Mouse (Mus musculus): ENCODE measurements at regions not wholly inside any gene's neighbourhood (a gene's known extent, or its start where the extent isn't known, plus 50 kb on each side); places are given as distances from the start of the nearest gene placed in this dataset.

DNA sequence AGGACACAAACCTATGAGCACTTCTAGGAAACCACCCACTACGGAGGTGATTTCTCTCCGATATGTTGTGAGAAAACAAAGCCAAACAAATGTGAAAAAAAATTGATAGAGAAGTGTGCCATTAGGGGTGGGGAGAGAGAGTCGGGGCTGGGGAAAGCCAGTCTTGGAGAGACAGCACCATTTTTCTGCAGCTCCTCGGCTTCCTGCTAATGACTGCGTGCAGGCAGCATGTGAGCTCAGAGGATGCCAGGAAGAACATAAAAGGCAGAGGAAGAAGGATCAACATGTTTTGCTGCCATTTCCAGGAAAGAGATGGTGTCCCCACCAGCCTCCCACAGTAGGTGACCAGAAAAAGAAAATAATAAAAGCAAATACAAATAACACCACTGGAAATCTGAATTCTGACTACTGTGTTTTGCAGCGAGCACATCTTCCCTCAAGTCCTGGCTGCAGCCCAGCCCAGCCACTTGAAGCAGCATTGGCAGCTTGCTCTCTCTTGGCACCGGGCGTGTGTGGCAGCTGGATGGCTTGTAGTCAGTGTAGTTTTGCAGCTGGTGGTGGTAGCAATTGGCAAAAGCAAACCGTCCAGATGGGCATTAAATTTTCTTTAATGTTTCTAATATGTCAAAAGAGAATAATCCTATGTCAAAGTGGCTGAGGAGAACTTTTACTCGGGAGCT lies 152.9 kb upstream of the 1700066M21Rik start:
- no peak overlapping the region for H3K9ac ChIP-seq
- H3K4me3 ChIP-seq: no peak overlapping the region
- no peaks in the 10 kb centered on the region for H3K4me1 ChIP-seq
- no peaks in the 10 kb centered on the region for H3K27me3 ChIP-seq (replicated peaks)
- 76% methylated on average over 10 of the region's 10 CpGs for WGBS
- H3K4me2 ChIP-seq: no peak overlapping the region
- H3K36me3 ChIP-seq (replicated peaks): no peaks in the 10 kb centered on the region
- H3K27ac ChIP-seq: 0 out of 2 replicates have a peak overlapping the region, but pooled peaks have one; percentile 8
- no peak; the same call in 1 of the 2 replicates for ATAC-seq (replicated peaks)
- no peaks in the 10 kb centered on the region for H3K9me3 ChIP-seq

GRCm38 (mm10) chr1:57243607-57244408 lies 133.6 kb upstream of the 1700066M21Rik start:
- ATAC-seq (replicated peaks): peak; percentile 69
- no peak overlapping the region for H3K4me3 ChIP-seq
- WGBS: 24% methylated on average over 6 of the region's 6 CpGs

GRCm38 (mm10) chr1:57259626-57260025 lies 117.8 kb upstream of the 1700066M21Rik start:
- H3K27me3 ChIP-seq (replicated peaks): no peaks in the 10 kb centered on the region
- no peak overlapping the region for H3K4me3 ChIP-seq
- no peaks in the 10 kb centered on the region for H3K9me3 ChIP-seq
- H3K4me2 ChIP-seq: no peak overlapping the region
- no peak overlapping the region for H3K27ac ChIP-seq
- H3K36me3 ChIP-seq (replicated peaks): no peaks in the 10 kb centered on the region
- H3K4me1 ChIP-seq: no peaks in the 10 kb centered on the region
- no peak overlapping the region for H3K9ac ChIP-seq
- 46% methylated on average over 7 of the region's 7 CpGs for WGBS
- no peak for ATAC-seq (replicated peaks)

More at GRCm38 (mm10) chr1:57243607-57244408, 133.6 kb upstream of the 1700066M21Rik start:
- Histone ChIP-seq H3K27ac (no peak overlapping the region), H3K4me1 (0 out of 2 replicates have a peak, but pooled peaks cover 6% of the 10 kb centered on the region), H3K9ac (no peak overlapping the region), H3K9me3 (no peaks in the 10 kb centered on the region), H3K36me3 (replicated peaks) (no peaks in the 10 kb centered on the region), H3K4me2 (no peak overlapping the region), H3K27me3 (replicated peaks) (no peaks in the 10 kb centered on the region)

DNA sequence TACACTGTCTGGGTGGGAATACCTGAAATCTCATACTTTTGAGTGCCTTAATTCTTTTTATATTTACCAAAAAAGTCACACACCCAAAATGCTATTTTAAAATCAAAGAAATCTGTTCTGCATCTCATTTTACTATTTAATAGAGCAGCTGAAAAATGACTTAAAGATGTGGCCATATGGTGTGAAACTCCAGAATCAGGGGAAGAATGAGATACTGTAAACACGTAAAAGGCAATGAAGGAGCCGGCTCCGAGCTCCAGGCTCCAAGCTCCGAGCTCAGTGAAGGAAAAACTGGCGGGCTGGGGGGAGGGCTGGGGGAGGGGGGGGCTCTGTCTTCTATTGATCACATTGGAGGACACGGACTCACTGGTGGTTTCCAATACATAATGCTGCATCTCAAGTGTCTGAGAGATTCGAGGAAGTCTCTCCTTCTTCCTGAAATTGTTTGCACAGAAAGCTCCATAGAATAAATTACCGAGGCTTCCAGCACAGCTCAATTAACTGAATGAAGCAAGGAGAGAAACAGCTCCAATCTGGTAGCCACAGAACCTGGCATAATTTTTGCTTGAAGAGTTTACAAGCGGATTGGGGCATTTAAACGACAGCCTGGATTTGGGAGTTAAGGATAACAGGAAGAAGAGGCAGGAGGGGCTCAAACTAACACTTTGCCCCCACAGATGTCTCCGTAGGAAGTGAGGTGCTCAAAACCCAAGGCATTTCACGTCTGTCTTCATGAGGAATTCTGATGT lies 112.2 kb upstream of the 1700066M21Rik start:
- H3K27me3 ChIP-seq (replicated peaks): no peaks in the 10 kb centered on the region; the same call in 1 of the 2 replicates
- ATAC-seq (replicated peaks): no peak
- H3K9ac ChIP-seq: no peak overlapping the region
- 45% methylated on average over 12 of the region's 12 CpGs for WGBS
- no peaks in the 10 kb centered on the region for H3K9me3 ChIP-seq
- peak overlapping the region; percentile 9; the same call in 1 of the 2 replicates for H3K4me2 ChIP-seq
- H3K4me3 ChIP-seq: no peak overlapping the region
- H3K36me3 ChIP-seq (replicated peaks): no peaks in the 10 kb centered on the region
- H3K4me1 ChIP-seq: no peaks in the 10 kb centered on the region
- no peak overlapping the region for H3K27ac ChIP-seq

DNA sequence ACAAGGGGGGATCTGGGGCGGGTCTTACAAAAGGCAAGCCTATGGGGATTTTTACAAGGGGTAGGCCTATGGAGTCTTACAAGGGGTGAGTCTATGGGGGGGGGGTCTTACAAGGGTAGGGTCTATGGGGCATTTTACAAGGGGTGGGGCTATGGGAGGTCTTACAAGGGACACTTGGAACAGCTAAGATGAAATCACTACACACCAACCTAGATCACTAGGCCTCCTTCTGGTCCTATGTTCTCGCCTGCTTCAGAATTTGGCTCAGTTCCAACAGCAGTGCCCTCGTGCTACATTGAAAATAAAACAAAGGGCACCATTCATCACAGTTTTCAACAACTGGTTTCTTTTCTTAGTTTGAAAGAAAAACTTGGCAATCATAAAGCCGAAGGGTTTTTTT lies 110.7 kb upstream of the 1700066M21Rik start:
- no peaks in the 10 kb centered on the region for H3K36me3 ChIP-seq (replicated peaks)

DNA sequence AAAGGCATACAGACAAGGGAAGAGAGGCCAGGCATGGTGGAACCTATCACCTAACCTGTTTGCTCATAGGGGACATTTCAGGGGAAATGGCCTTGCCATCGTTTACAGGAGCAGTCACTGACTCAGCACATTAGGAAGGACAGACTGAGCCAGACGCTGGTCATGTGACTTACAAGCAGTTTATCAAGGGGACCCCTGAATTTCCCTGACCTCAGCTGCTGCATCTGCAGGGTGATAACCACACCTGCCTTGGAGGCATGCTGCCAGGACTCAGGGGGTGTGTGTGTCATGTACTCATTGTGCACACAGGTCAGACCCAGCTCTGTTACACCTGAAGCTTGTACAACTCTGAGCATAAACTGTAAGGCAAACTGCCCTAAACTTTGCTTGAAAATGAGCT lies 109.6 kb upstream of the 1700066M21Rik start:
- no peaks in the 10 kb centered on the region; the same call in 1 of the 2 replicates for H3K27me3 ChIP-seq (replicated peaks)
- H3K4me3 ChIP-seq: no peak overlapping the region
- H3K4me1 ChIP-seq: no peaks in the 10 kb centered on the region
- H3K27ac ChIP-seq: no peak overlapping the region
- H3K9me3 ChIP-seq: no peaks in the 10 kb centered on the region
- WGBS: 61% methylated on average over 2 of the region's 2 CpGs
- H3K36me3 ChIP-seq (replicated peaks): no peaks in the 10 kb centered on the region
- H3K4me2 ChIP-seq: no peak overlapping the region
- H3K9ac ChIP-seq: no peak overlapping the region
- ATAC-seq (replicated peaks): no peak

More for the DNA sequence above, 110.7 kb upstream of the 1700066M21Rik start:
- no peak overlapping the region for H3K4me3 ChIP-seq
- H3K4me1 ChIP-seq: no peaks in the 10 kb centered on the region
- no peak overlapping the region for H3K9ac ChIP-seq
- H3K27me3 ChIP-seq (replicated peaks): no peaks in the 10 kb centered on the region; the same call in 1 of the 2 replicates
- H3K4me2 ChIP-seq: no peak overlapping the region
- H3K9me3 ChIP-seq: no peaks in the 10 kb centered on the region
- 0 out of 2 replicates have a peak, but pooled peaks have one; percentile 53 for ATAC-seq (replicated peaks)
- no peak overlapping the region for H3K27ac ChIP-seq
- WGBS: 46% methylated on average over 4 of the region's 4 CpGs

- H3K4me1 ChIP-seq: no peaks in the 10 kb centered on the region
- H3K27me3 ChIP-seq (replicated peaks): no peaks in the 10 kb centered on the region; the same call in 1 of the 2 replicates
- ATAC-seq (replicated peaks): peak; percentile 89
- H3K9ac ChIP-seq: no peak overlapping the region
- no peaks in the 10 kb centered on the region for H3K9me3 ChIP-seq
- no peak overlapping the region for H3K27ac ChIP-seq
- no peak overlapping the region for H3K4me3 ChIP-seq
- no peak overlapping the region for H3K4me2 ChIP-seq
- H3K36me3 ChIP-seq (replicated peaks): no peaks in the 10 kb centered on the region
- 52% methylated on average over 13 of the region's 13 CpGs for WGBS
These were observed 107.6 kb upstream of the 1700066M21Rik start for GRCm38 (mm10) chr1:57269679-57270354.

- Histone ChIP-seq H3K4me1 (no peaks in the 10 kb centered on the region), H3K27me3 (replicated peaks) (no peaks in the 10 kb centered on the region; the same call in 1 of the 2 replicates), H3K4me3 (no peak overlapping the region), H3K36me3 (replicated peaks) (no peaks in the 10 kb centered on the region), H3K4me2 (no peak overlapping the region), H3K9ac (no peak overlapping the region), H3K9me3 (no peaks in the 10 kb centered on the region), H3K27ac (no peak overlapping the region)
- 93% methylated on average over 5 of the region's 5 CpGs for WGBS
- ATAC-seq (replicated peaks): no peak
These were observed 104.8 kb upstream of the 1700066M21Rik start for GRCm38 (mm10) chr1:57272593-57272992.

- H3K4me2 ChIP-seq: no peak overlapping the region
- H3K27me3 ChIP-seq (replicated peaks): no peaks in the 10 kb centered on the region
- H3K4me1 ChIP-seq: no peaks in the 10 kb centered on the region
- H3K4me3 ChIP-seq: no peak overlapping the region
- H3K9me3 ChIP-seq: no peaks in the 10 kb centered on the region
- 85% methylated on average over 3 of the region's 3 CpGs for WGBS
- ATAC-seq (replicated peaks): no peak
- no peak overlapping the region for H3K9ac ChIP-seq
- no peaks in the 10 kb centered on the region for H3K36me3 ChIP-seq (replicated peaks)
- no peak overlapping the region for H3K27ac ChIP-seq
These were observed 95.9 kb upstream of the 1700066M21Rik start for GRCm38 (mm10) chr1:57281549-57281948.

GRCm38 (mm10) chr1:57296186-57296585 lies 81.2 kb upstream of the 1700066M21Rik start:
- H3K4me2 ChIP-seq: no peak overlapping the region
- no peak for ATAC-seq (replicated peaks)
- no peaks in the 10 kb centered on the region for H3K9me3 ChIP-seq
- no peaks in the 10 kb centered on the region for H3K27me3 ChIP-seq (replicated peaks)
- H3K36me3 ChIP-seq (replicated peaks): no peaks in the 10 kb centered on the region
- no peak overlapping the region for H3K27ac ChIP-seq
- no peak overlapping the region for H3K9ac ChIP-seq
- WGBS: 98% methylated on average over 1 of the region's 1 CpGs
- no peak overlapping the region for H3K4me3 ChIP-seq
- H3K4me1 ChIP-seq: no peaks in the 10 kb centered on the region

- Histone ChIP-seq H3K27ac (no peak overlapping the region), H3K9ac (no peak overlapping the region), H3K36me3 (replicated peaks) (no peaks in the 10 kb centered on the region), H3K9me3 (no peaks in the 10 kb centered on the region), H3K4me1 (no peaks in the 10 kb centered on the region), H3K27me3 (replicated peaks) (no peaks in the 10 kb centered on the region), H3K4me2 (no peak overlapping the region), H3K4me3 (no peak overlapping the region)
- WGBS: 83% methylated on average over 5 of the region's 5 CpGs
- ATAC-seq (replicated peaks): no peak
These were observed 78.9 kb upstream of the 1700066M21Rik start for GRCm38 (mm10) chr1:57298557-57298956.

Measured in midbrain, embryonic 15.5 days (tissue).